Mouse (Mus musculus) adrenal gland (tissue): ENCODE data around the gene Trex2.
"Not testable (repeated sequence)": the region's sequence is repeated elsewhere in the genome, so short reads cannot be mapped to it uniquely, and the experiment has no call there.

Experiments
- intact Hi-C: fragments of 180-260 bp; cut with DNase I; formaldehyde crosslinking; loops from one replicate; pipeline ENCODE4 v1.15.1; 2025

The Trex2 gene

DNA sequence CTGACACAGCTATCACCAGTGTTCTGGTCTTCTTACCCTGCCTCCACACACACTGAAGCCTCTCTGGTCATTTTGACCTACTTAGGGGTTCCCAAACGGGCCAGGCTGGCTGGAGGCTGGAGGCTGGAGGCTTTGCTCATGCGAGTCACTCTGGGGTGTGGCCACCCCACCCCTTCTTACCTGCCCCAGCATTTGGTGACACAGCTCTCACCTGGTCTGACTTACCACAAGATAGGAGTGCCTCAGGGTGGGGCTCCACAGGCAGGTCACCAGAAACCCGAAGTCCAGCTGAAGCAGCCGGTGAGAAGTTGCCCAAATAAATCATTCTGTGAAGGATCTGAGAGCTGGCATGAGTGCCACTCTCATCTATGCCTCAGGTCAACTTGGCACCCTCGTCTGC lies 2.3 kb downstream of the Trex2 start:
- intact Hi-C loops, result no loop called here

DNA sequence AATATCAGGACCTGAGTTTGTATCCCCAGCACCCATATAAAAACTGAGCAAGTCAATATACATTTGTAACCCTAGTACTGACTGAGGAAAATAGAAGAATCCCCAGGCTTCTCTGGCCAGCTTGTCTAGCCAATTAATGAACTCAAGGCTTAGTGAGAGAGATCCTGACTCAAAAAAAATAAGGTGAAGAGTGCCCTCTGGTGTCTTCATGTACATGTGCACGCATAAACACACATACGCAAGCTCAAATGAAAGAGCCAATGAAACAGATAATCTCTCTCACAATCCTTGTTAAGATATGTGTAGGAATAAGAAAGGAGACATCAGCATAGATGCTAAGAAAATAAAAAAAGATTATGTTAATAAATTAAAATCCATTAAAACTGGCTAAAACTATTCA lies 5.1 kb downstream of the Trex2 start:
- intact Hi-C loops, result no loop called here

DNA sequence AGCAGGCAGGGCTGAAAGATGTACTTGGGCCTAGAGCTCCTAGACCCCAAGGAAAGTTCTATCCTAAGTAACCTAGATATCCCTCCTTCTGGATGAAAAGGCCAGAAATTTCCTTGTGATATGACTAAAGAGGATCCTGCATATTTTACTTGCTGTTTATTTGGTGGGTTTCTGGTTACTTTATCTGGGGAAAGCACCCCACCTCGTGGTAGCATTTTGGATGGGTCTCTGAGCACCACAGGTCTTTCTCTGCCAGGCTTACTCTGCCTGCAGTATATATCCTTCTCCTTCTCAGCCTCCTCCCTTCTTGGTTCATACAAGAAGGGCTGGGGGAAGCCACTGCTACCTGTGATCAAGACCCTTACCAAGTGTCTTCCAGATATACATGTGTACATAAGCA lies 22.4 kb downstream of the Trex2 start:
- intact Hi-C loops, result loop anchor here (5.0 kb wide), 1 partner anchor 100 kb away; no protein-coding TSS in a partner anchor

DNA sequence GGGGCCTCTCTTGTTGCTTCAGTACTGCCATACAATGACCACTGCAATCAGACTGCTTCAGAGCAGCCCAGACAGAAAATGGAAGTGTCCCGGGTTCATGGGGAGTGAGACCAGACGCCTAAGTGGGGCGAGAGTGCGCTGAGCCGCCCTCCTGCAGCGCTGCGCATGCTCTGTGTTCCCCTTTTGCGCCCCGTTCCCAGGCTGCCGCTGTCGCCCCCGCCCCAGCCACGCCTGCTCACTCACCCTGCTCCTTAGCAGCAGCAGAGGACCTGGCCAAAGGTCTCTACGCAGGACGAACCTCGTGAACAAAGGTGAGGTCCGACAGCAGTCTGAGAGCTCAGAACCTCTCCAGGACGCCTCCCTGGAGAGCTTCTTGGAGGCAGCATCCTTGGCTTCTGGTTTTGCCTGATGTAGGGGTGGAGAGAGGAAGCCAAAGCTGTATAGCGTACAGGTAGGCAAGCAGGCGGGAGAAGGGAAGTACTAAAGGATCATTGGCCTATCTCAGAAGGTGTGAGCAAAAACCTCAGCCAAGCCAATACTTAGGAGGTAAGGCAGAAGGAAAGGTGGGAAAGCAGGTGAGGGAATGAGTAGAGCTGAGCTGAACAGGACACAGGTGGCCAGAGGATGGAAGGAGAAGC lies 24.1 kb downstream of the Trex2 start, which contains the start of gene Zfp92:
TSS of gene Zfp92 (plus strand) at position 217 of the 638 bp plus-strand sequence.
- intact Hi-C loops, result loop anchor here (5.0 kb wide), 1 partner anchor 99 kb away; no protein-coding TSS in a partner anchor

DNA sequence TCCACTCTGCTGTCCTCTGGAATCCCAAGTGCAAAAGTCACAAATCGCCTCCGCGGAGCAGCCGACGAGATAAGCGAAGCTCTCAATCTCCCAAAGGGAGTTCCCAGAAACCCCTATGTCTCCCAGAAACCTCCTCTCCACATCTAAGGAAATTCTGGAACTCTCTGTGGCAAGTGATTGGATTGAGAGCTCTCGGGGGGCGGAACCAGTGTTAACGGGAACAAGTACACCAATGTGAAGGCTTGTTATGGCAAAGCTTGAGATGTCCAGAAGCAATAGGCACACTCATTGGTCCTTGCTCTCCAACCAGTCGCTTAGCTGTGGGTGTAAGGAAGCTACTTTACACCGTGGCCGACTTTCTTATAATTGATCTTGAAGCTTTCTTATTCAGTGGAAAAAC lies 33.5 kb downstream of the Trex2 start:
- intact Hi-C loops, result no loop called here

DNA sequence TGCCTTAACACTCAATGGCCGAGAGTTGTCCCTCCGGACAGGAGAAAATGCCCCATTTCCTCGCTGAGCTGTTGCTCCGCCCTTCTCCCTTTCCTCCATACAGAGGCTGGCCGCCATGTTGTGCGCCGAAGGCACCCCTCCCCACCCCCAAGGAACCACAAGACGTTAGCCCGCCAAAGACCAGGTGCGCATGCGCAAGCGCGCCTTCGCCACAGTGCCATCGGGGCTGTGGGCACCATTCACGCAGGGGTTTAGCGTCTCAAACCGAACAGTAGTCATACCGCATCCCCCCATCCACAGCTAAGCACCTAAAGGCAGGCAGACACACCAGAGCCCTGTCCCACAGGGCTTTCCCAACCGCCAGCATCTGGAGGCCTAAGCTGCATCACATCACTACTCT lies 34.2 kb downstream of the Trex2 start:
- intact Hi-C loops, result no loop called here

DNA sequence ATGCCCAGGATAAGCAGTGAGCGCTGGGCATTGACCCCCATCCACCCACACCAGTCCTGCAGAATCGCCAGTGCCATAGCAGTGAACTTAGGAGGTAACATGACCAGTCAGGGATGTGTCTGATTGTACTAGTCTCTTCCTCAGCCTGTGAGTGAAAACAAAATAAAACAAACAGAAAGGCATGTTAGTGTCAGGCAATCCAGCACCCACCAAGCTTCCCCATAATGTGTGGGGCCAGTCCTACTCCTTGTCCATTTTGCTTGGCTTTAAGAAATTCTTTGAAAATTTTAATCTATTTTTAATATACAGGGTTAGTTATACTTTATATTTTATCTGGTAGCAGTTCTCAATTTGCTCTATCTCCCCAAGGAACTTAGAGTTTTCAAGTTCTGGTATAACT lies 36.5 kb downstream of the Trex2 start, which contains the start of gene Gm18336:
TSS of gene Gm18336 (minus strand) at position 101 of the 400 bp plus-strand sequence.
- intact Hi-C loops, result not testable (repeated sequence)

DNA sequence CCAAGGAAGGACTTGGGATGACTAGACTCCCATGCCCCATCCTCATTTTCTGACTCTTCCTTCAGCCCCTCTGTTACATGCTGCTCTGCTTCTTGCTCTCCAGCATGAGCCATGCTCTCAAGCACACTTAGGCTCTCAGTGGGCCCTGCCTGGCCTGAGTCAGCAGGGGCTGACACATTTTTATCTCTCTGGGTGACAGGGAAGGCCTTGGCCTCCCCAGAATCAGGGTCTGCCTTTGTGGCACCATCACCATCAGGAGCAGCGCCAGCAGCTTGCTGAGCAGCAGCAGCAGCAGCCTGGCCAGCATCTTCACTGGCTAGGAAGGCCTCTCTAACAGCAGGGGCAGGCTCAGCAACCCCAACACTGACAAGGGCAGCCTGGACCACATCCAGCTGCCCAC lies 38.7 kb downstream of the Trex2 start:
- intact Hi-C loops, result no loop called here

DNA sequence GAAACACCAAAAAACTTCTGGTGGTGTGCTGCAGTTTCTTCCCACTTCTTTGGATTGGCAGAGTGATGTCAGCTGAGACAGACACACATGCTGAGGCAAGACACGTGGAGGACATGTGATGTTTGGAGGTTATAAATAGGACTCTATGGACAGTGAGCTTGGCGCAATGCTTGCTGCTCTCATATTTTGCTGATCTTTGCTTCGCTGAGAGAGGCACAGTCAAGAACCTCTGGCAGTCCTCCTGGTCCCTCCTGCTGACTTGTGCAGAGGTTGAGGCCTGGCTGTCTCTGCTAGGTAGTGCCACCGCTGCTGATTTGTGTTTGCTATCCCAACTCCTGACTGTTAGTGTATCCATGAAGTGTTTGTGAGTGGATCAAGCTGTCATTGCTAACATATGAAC lies 43.7 kb downstream of the Trex2 start:
- intact Hi-C loops, result no loop called here

DNA sequence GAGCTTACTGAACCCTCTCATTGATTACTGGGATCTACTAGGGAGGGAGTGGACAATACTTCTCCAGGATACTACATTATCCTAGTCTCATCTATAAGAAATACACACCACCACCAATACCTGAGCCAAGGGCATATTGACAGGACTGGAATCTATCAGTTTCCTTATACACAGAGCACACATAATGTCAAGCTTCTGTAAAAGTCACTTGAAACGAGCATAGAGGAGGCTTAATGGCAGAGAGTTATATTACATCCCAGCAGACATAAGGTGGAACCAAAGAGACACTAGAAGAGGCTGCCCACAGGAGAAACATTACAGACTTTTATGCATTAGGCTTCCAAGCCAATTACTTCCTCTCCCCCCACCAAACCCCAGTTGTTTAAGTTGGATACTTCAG lies 50.2 kb downstream of the Trex2 start:
- intact Hi-C loops, result no loop called here

DNA sequence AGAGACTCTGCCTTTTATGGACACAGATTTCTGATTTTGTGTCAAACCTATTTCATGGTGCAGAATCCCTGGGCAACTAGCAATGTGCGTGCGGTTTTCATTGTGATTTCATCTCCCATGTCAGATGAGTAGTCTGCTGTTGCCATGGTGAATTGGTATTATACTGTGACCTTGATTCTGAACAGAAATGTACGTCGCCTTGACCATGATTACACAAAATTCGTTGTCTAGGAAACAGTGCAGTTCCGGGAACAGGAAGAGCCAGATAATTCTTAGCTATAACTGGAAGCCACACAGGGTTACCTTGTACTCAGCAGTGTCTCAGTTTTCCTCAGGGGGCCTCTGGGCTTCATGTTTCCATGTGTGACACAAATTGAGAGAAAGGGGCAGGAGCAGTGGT lies 50.7 kb downstream of the Trex2 start:
- intact Hi-C loops, result no loop called here
